Mouse (Mus musculus) urinary bladder, postnatal 4 days (tissue): ENCODE measurements around the gene Nlrp6.
A peak's percentile ranks its signal among the peaks of the same experiment; 100 is the strongest.
"Not testable (repeated sequence)": the region's sequence is repeated elsewhere in the genome, so short reads cannot be mapped to it uniquely, and the experiment has no call there.

Experiments used
- DNase-seq, 2 experiments: peaks; one replicate each; pipeline ENCODE4 v3.0.0; 2021 to 2022; ENCODE audit warnings: low spot score in 2 of 2

Gene Nlrp6

DNA sequence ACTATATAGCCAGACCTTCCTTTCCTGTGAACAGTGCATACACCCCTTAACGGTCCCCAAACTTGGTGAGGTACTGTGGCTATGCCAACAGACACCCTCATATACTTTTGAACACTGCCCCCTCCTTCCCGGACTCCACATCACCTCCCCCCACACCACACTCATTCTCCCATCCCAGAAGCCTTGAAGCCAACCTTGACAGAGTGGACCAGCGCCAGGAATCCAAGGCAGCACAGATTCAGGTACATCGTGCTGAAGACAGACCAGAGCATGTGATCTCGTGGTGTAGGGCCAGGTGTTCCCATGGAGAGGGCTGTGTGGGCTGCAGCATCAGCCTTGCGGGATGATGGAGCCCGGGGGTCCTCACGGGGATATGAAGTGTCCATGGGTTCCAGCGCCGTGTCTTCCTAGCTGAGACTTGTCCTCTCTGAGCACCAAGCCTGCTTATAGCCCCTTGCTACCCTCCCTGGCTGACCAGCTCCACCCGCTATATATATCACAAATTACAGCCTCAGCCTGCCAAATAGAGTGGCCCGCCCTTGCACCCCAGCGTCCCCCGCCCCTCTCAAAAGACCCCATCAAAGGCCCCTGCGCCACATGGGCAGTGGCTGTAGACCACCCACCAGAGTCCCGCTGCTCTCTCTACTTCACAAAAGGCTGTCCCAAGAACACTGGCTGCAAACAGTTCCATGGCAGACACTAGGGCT is 29.3 kb downstream of the Nlrp6 start, which contains the start of gene Ifitm5:
Gene Ifitm5, minus strand, starts transcription at position 468 of the 707 bp plus-strand sequence.
- DNase-seq = no peak

DNA sequence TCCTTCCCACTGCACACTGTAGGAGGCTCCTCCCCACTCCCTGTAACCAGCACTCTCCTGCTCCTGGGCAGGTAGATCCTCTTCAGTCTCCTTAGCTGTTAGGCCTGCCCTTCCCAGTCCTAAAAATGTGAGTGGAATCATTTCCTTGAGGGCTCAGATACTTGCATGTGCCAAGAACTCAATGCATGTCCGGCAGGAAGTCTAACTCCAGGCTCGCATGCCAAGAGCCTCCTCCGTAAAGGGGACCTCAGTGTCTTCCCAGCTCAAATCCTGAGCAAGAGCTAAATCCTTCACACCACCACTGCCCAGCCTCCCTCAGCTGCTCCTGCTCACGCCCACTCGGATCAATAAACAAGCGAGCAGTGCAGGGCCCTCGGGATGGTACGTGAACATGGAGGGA is 30.3 kb downstream of the Nlrp6 start:
- no peak for DNase-seq

DNA sequence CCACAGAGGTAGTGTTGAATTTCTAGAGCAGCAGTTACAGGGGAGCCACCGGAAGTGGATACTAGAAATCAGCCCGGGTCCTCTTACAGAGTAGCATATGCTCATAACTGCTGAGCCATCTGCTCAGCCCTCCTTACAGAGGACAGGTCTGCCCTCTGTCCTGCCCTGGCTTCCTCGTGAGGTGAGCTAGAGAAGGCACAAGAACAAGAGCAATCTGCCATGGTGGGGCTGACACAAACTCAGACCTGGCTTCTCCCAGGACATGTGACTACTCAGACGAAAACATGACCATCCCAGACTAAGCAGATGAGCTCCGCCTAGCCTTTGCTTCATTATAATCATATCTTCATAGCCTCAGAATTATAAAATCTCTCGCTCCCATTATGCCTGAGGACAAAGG is 31.1 kb downstream of the Nlrp6 start:
- no peak for DNase-seq

DNA sequence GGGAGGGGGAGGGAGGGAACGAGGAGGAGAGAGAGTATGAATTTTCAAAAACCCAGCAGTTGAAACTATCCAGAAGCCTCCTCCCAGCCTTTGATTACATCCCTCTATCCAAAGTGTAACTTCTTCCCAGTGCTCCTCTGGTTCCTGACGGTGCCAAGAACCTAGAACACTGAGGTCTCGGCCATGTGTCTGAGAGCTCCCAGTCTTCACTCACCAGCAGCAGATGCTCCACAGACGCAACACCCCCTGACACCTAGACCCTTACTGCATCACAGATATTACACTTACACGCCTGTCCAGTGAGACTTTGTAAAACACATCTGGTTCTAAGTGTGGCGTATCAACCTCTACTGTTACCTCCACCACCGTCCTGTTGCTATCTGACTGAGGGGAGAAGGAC is 31.7 kb downstream of the Nlrp6 start:
- no peak for DNase-seq

DNA sequence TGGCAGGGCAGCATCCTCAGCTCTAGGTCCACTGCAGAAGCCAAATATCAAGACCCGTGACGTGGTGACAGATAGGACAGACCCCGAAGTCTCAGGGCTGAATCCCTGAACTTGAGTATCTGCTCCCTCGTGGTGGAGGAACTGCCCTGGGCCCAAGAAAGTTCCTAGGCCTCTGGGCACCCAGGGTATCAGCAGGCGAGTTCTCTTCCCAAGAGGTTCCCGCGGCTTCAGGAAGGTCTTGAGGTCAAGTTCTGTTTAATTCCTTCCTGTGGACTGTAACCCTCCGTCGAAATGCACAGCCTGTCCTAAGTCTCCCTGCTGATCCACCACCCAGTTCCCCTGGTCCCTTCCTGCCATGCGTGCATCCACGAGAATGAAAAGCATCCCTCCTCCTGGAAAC is 32.4 kb downstream of the Nlrp6 start:
- no peak for DNase-seq

DNA sequence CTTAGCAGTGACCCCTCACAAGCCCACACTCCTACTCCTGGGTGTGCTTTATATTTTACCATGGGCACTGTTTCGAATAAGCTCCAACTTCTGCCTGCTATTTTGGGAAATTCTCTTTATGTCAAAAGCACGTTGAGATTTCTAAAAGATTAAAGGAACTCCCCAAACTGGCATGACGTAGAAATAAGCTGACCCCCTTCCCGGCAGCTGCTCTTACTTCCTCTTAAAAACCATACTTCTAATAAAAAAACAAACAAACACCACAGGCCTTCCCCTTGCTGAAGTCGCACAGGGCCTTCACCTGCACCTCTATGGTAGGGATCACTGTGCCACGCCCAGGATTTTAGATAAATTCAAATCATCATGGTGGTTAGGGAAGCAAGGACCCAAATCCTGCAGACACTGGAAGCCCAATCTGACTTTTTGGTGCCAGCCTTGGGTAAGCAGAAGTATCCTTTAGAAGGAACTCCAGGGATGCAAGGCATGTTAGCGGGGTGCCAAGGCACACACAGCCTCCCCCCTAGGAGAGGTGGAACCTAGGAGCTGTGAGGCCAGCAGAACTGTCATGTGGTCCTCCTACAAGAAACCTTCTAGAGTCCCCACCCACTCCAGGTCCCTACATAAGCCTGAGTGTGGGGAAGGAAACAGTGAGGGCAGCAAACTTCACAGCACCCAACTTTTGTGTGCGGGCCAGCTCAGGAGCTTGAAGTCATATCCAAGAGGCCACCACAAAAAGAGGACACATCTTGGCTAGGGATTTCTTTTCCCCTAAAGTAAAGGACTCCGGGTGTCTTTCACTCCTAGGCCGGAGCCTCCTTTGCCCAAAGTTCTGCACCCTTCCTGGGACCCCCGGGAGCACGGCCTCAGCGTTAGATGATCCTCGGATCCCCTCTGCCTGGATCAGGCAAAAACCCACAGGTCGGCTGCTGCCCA is 33.4 kb downstream of the Nlrp6 start:
- DNase-seq = no peak

DNA sequence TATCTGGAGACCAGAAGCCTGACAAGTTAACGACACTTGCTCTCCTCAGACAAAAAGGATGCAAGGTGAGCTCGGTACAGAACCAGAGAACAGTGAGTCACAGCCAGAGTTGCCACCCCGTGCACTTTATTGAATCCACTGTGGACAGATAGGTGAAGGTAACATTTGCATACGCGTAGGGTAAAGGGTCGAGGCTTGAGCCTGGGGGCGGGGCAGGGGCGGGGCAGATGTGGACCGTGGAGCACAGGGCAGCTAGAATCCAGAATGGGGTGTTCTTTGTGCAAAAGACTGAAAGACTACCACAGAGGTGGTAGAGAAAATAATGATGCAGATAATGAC is 34.0 kb downstream of the Nlrp6 start:
- no peak for DNase-seq

DNA sequence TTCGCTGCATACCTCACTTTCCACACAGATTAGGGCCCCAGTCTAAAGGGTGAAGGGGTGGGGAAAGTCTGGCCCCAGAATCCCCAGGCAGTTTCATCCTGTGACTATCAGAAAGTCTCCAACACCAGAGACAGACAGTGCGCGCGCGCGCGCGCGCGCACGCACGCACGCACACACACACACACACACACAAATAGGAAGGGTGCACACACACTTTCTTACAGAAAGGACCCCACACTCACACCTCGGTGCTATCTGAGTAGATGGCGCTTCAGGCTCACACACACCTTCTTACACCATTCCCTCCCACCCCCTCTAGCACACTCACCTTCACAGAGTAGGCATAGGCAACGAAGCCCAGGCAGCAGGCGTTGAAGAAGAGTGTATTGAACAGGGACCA is 34.6 kb downstream of the Nlrp6 start:
- no peak for DNase-seq

DNA sequence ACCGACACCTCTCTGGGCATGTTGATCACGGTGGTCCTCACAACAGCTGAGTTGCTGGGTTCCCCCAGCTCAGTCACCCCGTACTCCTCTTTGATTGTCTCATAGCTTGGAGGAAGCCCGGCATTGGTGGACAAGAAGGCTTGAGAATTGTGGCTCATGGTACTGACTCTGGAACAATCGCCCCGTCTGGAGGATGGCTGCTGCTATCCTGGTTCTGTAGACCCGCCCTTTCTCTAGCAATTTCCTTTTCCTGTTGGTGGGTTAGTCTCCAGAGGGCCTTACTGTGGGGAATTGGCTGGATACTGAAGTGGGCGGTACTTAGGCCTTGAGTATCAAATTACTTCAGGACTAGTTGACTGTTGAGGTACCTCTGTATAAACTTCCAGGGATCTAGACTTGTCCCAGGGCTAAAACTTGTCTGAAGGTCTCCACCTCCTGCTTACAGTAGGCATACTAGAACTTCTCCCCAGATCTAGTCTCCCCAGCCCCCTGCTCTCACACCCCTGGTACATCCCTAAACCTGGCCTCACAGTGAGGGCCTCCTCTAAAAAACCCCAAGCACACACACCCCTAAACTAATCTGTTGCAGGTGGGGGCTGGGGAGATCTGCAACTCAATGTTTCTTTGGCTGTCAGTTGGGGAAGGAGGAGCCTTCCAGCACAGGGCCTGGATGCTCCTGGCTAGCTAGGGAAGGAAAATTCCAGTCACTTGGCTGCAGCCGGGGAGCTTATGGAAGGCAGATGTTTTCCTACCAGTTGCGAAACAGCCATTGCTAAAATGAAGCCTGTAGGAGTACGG is 35.3 kb downstream of the Nlrp6 start, which contains the start of the genes Gm45717 and Ifitm2:
Gene Gm45717, minus strand, starts transcription at position 180 of the 798 bp plus-strand sequence.
Gene Ifitm2, minus strand, starts transcription at position 230 of the 798 bp plus-strand sequence.
- peak; percentile 81 to 84 for DNase-seq

DNA sequence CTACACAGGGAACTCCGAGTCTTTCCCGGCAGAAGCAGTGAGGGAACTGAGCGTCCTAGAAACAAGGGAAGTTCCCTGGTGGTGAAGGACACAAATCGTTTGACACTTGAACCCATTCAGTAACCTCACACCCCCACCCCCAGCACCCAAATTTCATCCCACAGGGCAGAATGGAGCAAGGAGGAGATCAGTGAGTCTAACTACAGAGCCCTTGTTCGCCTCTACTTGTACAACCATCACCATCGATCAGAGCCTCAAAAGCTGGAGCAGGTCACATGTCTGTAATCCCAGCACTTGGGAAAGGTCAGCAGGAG is 35.8 kb downstream of the Nlrp6 start:
- DNase-seq = no peak

DNA sequence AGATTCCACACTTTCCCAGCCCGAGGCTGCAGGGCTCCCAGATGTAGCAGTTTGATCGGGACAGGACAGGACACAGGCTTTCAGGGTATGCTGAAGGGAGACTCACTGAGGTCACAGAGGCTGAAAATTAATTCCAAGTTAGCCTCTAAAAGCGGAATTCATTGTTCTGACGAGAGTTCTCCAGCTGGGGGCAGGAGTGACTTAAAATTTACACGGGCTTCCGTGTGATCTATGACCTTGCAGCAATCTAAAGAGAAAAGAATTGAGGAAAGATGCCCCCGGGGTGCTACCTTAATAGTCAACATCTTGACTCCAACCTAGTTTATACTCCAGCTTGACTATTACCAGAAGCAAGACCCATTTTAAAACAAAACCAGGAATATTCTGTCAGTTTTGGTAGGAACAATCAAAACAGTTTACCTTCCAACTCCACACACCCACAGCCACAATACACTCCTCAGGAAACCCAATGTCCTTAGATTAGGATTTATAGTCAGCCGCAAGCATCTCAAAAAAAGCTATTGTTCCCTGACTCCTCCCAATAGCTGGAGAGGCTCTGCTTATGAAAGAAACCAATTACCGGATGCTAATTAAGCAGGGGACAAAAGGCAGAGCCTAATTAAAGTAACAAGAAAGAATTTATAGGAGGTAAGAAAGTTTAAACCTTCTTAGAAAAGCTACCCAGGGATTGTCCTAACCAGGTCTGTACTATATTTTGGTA is 38.6 kb downstream of the Nlrp6 start:
- no peak for DNase-seq

DNA sequence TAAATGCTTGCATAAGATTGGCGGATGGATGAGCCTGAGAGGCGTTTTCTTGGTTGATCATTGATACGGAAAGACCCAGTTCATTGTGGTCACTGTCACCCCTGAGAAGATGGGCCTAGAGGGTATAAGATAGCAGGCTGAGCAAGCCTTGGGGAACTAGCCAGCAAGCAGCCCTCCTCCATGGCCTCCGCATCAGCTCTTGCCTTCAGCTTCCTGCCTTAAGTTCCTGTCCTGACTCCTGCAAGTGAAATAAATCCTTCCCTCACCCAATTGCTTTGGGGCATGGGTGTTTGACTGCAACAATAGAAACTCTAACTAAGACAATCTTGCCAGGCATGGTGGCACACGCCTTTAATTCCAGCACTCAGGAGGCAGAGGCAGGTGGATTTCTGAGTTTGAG is 39.3 kb downstream of the Nlrp6 start:
- DNase-seq = no peak

DNA sequence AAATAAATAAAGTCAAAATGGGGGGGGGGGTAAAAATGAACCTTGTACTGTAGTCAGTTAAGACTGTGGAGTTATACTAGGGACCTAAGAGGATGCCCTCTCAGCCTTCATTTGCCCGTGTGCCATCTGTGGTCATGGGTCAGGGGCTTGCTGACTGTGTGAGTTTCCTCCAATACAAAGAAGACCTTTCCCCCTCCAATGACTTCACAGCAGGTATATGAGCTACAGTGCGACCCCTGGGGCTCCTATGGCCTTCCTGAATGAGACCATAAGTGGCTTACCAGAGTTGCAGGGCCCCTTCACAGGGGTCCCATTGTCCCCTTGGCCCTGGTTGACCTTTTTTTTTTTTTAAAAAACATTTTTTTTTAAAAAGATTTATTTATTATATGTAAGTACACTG is 40.7 kb downstream of the Nlrp6 start:
- no peak for DNase-seq

DNA sequence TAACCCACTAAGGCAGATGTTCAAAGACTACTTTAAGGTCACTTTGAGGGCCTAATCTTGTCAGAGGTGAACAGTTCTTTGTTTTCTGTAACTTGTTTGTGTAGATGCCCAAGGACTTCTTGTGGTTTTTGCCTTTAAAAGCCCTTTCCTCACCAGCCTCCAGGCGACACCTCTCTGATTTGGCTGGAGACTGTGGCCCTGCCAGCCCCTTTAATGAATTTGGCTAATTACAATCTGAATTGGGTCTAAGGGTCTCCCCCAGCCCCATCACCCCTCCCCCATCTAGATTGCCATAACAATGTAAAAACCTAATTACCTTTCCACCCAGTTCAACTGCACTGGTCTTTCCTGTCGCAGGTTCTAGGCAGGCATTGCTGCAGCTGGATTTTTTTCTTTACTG is 42.0 kb downstream of the Nlrp6 start:
- no peak for DNase-seq

DNA sequence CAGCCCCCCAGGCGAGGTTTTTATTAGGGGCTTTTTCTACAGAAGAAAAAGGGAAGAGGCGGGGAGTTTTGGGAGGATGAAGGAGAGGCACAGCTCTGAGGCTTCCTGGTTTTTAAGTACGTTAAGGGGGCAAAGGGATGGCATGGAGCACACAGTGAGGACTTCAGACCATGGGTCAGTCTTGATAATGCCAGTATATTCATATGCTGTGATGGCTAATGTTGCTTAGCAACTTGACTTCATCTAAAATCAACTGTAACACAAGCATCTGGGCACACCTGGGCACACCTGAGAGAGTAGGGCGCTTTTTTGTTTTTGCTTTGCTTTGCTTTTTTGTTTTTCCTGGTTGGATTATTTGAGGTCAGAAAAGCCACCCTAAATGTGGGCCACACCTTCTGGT is 46.2 kb downstream of the Nlrp6 start, which contains the start of gene Ifitm1:
Gene Ifitm1, plus strand, starts transcription at position 301 of the 400 bp plus-strand sequence.
- DNase-seq = peak in 1 of 2 experiments; percentile 26

DNA sequence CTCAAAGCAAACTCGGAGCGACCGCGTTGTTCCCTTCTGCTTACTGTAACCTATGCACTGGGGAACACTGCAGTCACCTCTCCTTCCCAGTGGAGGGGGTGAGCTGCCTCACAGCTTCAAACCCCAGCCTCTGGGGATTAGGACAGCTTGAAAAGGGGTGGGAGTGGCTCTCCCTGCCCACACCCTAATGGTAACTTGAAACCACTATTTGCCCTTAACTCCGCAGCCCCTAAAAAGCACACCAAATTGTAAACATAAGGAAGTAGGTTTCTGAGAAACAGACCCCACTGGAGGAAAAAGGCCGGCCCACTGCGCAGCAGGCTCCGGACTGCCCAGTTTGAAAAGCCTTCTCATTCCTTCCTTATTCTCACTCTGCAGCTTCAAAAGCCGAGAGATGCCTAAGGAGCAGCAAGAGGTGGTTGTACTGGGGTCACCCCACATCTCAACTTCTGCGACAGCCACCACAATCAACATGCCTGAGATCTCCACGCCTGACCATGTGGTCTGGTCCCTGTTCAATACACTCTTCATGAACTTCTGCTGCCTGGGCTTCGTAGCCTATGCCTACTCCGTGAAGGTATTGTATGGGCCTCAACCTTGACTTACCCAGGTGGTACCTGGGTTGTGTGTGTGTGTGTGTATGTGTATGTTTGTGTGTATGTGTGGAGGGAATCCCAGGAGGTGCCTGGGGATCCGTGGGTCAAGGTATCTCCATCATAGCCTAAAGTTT is 47.3 kb downstream of the Nlrp6 start:
- peak in 1 of 2 experiments; percentile 60 for DNase-seq

DNA sequence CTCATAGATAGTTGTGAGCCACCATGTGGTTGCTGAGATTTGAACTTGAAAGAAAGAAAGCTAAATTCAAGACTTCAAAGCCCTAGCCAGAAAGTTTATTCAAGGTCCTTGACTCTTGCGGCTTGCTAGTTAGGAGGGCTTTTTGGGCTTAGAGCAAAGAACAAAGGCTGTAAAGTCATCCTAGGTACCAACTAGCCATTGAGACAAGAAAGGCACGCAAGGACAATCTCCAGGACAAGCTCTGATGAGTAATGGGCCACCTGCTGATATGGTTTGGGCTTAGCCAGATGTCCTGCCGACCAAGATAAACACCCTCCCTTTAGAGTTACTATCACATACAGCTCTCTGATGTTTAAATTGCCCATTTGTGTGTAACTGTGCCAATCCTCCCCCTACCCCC is 48.0 kb downstream of the Nlrp6 start:
- DNase-seq = not testable (repeated sequence)

DNA sequence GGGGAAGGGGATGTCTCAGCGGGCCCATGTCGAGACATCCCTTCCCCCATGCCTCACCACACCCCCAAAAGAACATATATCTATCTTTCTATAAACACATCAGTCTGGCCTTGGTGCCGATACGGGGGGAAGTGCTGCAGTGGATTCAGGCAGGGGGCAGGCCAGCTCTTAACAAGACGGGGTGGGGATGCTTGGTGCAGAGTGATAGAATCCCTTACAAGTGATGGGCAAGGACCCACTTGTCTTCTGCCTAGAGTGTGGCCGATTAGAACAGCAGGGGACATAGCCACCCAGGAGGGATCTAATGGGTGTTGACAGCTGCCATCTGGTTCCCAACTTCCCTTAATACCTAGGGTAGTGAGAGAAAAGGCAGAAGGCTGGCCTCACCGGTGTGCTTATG is 50.2 kb downstream of the Nlrp6 start:
- no peak for DNase-seq

DNA sequence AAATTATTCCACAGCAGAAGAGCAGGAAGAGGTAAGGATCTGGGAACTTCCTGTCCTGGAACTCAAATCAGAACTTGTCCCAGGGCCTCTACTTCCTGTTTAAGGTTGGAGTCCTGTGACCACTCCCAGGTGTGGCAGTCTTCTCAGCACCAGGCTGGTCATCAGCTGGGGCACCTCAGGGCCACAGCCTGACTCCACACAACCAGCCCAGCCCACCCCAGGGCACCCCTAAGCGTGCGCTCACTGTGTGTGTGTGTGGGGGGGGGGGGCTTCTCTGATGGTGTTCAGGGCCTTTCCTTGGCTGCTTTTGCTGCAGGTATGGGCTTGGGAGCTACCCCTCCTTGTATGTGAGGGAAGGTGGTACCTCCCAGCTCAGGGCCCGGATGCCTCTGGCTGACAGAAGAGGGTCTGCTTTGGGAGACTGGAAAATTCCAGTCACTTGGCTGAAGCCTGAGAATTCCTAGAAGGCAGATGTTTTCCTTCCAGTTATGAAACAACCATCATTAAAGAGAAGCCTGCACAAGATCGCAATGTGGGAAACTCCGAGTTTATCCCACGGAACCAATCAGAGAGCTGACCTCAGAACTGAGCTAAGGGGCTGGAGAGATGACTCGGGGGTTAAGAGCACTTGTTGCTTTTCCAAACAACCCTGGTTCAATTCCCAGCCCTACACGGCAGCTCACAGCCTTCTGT is 50.9 kb downstream of the Nlrp6 start:
- no peak for DNase-seq
